Mouse (Mus musculus) neural tube, embryonic 14.5 days (tissue): Measurements from ENCODE around the gene Hist1h3h. TPM values are rescaled to one million over a fixed set of nuclear protein-coding genes. Genes with fewer than 3 reads are reported as not detected.
A peak's percentile ranks its signal among the peaks of the same experiment; 100 is the strongest.
"Not testable (repeated sequence)": the region's sequence is repeated elsewhere in the genome, so short reads cannot be mapped to it uniquely, and the experiment has no call there.

Experiments
- ATAC-seq: fragments of 200-750 bp; cut with Nextera tagmentation; 2 replicates; pipeline ENCODE4 v1.8.0; 2017; ENCODE audit warnings: low read depth, mild to moderate bottlenecking, moderate TSS enrichment, moderate library complexity
- H3K27ac ChIP-seq: fragments of 300-500 bp; sonication (generic); 2 replicates; pipeline ENCODE4 v1.5.1; 2014; ENCODE audit warnings: low read depth, mild to moderate bottlenecking, control low read depth, low read length, moderate library complexity, mixed read lengths
- H3K27me3 ChIP-seq: fragments of 300-500 bp; sonication (generic); 2 replicates; pipeline ENCODE4 v1.6.1; 2014; ENCODE audit warnings: low read length; ENCODE audit not compliant: control insufficient read depth, insufficient read depth
- H3K36me3 ChIP-seq: fragments of 300-500 bp; sonication (generic); 2 replicates; pipeline ENCODE4 v1.6.1; 2014; ENCODE audit warnings: low read length, mixed read lengths; ENCODE audit not compliant: control insufficient read depth, insufficient read depth
- H3K4me1 ChIP-seq: fragments of 300-500 bp; sonication (generic); 2 replicates; pipeline ENCODE4 v1.6.1; 2014; ENCODE audit warnings: low read length; ENCODE audit not compliant: control insufficient read depth, insufficient read depth
- H3K4me2 ChIP-seq: fragments of 300-500 bp; sonication (generic); 2 replicates; pipeline ENCODE4 v1.6.1; 2014; ENCODE audit warnings: mild to moderate bottlenecking, low read depth, low read length, control low read depth
- H3K4me3 ChIP-seq: fragments of 300-500 bp; sonication (generic); 2 replicates; pipeline ENCODE4 v1.5.1; 2014; ENCODE audit warnings: low read depth, low read length, control low read depth, mixed read lengths
- H3K9ac ChIP-seq: fragments of 300-500 bp; sonication (generic); replicated peaks from 2 replicates; pipeline ENCODE4 v1.6.1; 2014; ENCODE audit warnings: low read depth, mild to moderate bottlenecking, control low read depth, low read length, mixed read lengths
- H3K9me3 ChIP-seq: fragments of 300-500 bp; sonication (generic); 2 replicates; pipeline ENCODE4 v1.6.1; 2016; ENCODE audit warnings: low read length; ENCODE audit not compliant: control insufficient read depth
- WGBS: fragments of 180-500 bp; shearing (Covaris S2); extraction: QIAGEN DNeasy Blood & Tissue Kit; methylation state at CpG from one replicate; pipeline ENCODE4 v1.1.7; 2014; 5-methylcytosine and 5-hydroxymethylcytosine counted together
- polyA plus RNA-seq: library from polyadenylated mRNA; unstranded; fragments of >200 nt; fragmentation: Nextera tagmentation; extraction: Ambion mirVana; gene quantifications from 2 replicates; pipeline ENCODE4 v1.2.1, GENCODE M21; 2014

The Hist1h3h gene
- polyA plus RNA-seq, 1 experiment from 2014 or later, result 0.79 TPM

DNA sequence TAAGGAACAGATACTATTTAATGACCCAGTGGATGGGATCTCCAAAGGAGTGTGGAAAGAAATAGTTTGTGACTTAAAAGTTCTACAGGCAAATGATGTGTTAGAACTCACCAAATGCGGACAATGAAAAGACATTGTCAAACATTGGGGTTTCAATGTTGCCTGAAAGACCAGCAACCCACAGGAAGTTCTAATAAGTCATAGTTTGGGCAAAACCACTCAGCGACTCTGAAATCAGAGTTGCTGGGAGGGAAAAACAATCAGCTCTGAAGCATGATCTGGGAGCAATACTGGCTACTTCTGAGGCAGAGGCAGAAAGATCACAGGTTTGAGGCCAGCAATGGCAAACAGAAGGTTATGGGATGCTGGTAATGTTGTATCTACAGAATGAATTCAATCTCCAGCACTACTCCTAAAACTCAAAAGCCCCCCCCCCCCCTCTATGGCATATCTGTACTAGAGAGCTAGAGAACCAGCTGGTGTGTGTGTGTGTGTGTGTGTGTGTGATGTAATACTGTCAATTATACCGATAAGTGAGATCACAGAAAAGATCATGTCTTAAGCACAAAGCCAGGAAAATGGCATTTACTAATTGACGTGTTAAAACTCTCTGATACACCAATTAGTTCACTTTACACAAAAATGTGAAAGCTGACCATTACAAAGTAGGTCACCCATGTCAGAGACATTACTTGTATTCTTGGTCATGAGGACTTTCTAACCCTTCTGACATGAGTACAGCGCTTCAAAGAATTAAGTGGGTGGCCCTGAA is 32.1 kb downstream of the Hist1h3h start:
- no peaks in the 10 kb centered on the region for H3K9me3 ChIP-seq
- no peak for ATAC-seq
- WGBS, result 7% methylated on average over 5 of the region's 5 CpGs
- peaks cover 28% of the 10 kb centered on the region for H3K4me1 ChIP-seq
- H3K4me2 ChIP-seq, result peak overlapping the region; percentile 91
- H3K9ac ChIP-seq, result peak overlapping the region; percentile 39
- no peaks in the 10 kb centered on the region for H3K27me3 ChIP-seq
- H3K27ac ChIP-seq, result peak overlapping the region; percentile 52; the same call in 1 of the 2 replicates
- H3K4me3 ChIP-seq, result peak overlapping the region; percentile 54
- H3K36me3 ChIP-seq, result no peaks in the 10 kb centered on the region

DNA sequence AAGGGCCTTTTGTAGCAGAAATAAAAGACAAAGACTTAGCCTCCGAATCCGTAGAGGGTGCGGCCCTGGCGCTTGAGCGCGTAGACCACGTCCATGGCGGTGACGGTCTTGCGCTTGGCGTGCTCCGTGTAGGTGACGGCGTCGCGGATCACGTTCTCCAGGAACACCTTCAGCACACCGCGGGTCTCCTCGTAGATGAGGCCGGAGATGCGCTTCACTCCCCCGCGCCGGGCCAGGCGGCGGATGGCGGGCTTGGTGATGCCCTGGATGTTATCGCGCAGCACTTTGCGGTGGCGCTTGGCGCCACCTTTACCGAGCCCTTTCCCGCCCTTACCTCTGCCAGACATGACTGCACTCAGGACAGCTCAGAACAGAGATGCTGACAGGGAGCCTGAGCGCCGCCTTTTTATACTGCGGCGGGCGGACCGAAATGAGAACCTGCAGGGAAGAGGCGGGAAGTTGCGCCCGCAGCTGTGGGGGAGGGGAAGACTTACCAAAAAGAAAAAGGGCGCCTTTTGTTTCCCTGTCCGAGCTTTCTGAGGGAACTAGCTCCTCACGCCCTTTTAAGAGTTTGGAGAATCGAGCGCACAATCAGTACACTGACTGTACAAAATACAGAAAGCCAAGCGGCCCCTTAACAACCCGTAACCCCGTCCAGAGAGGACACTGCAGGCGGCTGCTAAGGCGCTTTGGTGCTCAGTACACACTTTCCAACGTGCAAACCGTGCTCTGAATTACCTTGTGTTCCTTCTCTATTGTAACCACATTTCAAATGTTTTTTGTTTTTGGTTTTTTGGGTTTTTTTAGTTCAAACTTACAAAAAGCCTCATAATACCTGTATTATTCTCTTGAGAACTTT is 32.9 kb downstream of the Hist1h3h start, which contains the start of gene Hist1h4k:
Gene Hist1h4k (minus strand): TSS at position 347 of the 859 bp plus-strand sequence.
- not testable (repeated sequence) for H3K36me3 ChIP-seq, H3K9me3 ChIP-seq, H3K27me3 ChIP-seq
- ATAC-seq, result peak; percentile 88
- WGBS, result under 1% methylated on average over 42 of the region's 56 CpGs
- H3K27ac ChIP-seq, result peak within 1 kb of the TSS; percentile 80
- peak within 1 kb of the TSS; percentile 91 for H3K4me2 ChIP-seq
- peak within 1 kb of the TSS; percentile 39 for H3K9ac ChIP-seq
- H3K4me3 ChIP-seq, result peak within 1 kb of the TSS; percentile 54
- H3K4me1 ChIP-seq, result peaks cover 33% of the 10 kb centered on the region

DNA sequence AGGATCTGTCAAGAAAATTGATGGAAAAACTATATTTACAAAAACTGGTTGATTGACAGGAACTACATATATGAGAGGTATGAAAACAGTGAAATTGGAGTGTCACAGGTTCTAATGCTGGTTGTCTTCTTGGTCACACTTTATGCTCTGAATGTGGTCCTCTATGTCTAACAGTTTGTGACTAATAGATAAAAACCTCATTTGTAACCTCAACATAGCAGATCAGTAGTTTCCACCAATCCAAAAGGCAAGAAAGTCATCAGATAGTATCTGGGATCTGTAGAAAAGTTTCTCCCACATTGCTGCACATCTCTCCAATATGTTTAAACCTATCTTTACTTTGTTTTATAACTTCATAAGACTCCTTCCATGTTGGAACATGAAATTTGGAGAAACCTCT is 34.0 kb downstream of the Hist1h3h start:
- peaks cover 33% of the 10 kb centered on the region for H3K4me1 ChIP-seq
- no peak overlapping the region for H3K4me3 ChIP-seq
- no peaks in the 10 kb centered on the region for H3K9me3 ChIP-seq
- no peak for ATAC-seq
- H3K36me3 ChIP-seq, result no peaks in the 10 kb centered on the region
- H3K27ac ChIP-seq, result no peak overlapping the region
- no peaks in the 10 kb centered on the region for H3K27me3 ChIP-seq
- H3K9ac ChIP-seq, result no peak overlapping the region
- H3K4me2 ChIP-seq, result no peak overlapping the region

DNA sequence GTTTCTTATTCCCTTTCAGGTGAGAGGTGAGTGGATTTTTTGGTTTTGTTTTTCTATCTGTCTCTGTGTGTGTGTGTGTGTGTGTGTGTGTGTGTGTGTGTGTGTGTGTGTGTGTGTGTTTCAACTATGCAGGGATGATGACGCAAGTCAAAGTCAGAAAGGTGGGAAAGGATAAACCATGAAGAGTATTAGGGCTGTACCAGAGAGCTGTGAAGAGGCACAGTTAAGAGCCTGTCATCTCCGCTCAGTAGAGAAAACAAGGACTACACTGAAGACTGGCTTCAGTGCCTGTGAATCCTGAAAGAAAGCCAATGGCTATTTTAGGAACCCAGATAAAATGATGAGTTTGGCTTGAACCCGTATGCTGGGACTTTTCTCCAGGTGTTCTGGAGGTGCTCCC is 34.4 kb downstream of the Hist1h3h start:
- H3K9me3 ChIP-seq, result no peaks in the 10 kb centered on the region
- H3K36me3 ChIP-seq, result no peaks in the 10 kb centered on the region
- no peak for ATAC-seq
- no peak overlapping the region for H3K9ac ChIP-seq
- no peak overlapping the region for H3K4me3 ChIP-seq
- no peaks in the 10 kb centered on the region for H3K27me3 ChIP-seq
- peaks cover 33% of the 10 kb centered on the region for H3K4me1 ChIP-seq
- WGBS, result 77% methylated on average over 3 of the region's 3 CpGs
- H3K4me2 ChIP-seq, result no peak overlapping the region
- H3K27ac ChIP-seq, result no peak overlapping the region

DNA sequence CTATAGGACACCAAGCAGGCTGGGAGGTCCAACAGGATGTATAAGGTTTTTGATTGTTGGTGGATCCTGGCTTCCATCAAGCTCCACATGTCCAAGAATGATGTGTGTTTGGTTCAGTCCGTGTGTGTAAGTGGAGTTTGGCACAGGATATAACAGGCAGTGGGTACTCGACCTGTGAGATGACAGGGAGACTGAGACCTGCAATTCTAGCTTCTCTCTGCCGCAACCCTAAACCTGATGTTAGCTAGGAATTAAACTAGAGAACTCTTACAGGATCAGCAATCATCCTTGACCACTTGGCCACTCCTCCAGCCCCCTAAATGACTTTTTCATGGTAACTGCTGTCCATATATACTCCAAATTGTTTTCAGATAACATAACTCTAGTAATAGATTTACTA is 34.9 kb downstream of the Hist1h3h start:
- Histone ChIP-seq H3K4me2 (0 out of 2 replicates have a peak overlapping the region, but pooled peaks have one; percentile 71), H3K27ac (no peak overlapping the region)

DNA sequence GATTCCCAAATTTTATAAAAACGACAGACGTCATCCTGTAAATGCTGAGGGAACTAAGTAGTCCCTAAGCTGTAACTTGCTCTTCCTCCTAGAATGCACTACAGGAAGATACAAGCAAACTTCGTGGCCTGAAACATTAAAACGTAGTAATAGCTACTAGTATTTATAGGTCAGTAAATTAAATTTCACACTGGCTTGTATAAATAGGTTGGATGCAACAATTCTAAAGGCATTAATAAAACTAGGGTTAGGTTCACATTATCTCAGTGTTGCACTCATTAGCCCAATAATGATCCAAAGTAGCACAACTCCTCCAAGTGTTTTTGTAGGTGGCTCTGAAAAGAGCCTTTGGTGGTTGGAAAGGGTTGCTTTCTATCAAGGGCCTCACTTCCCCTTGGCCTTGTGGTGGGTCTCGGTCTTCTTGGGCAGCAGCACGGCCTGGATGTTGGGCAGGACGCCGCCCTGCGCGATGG is 35.6 kb downstream of the Hist1h3h start:
- WGBS, result 2% methylated on average over 10 of the region's 10 CpGs
- ATAC-seq, result no peak
- no peaks in the 10 kb centered on the region for H3K9me3 ChIP-seq
- H3K36me3 ChIP-seq, result no peaks in the 10 kb centered on the region
- H3K4me3 ChIP-seq, result peak overlapping the region; percentile 38
- H3K9ac ChIP-seq, result peak overlapping the region; percentile 48
- peak overlapping the region; percentile 85 for H3K27ac ChIP-seq
- H3K4me2 ChIP-seq, result peak overlapping the region; percentile 71
- peaks cover 28% of the 10 kb centered on the region for H3K4me1 ChIP-seq
- no peaks in the 10 kb centered on the region for H3K27me3 ChIP-seq

More for the DNA sequence above, 34.9 kb downstream of the Hist1h3h start:
- Histone ChIP-seq H3K9me3 (no peaks in the 10 kb centered on the region), H3K9ac (no peak overlapping the region), H3K4me3 (no peak overlapping the region), H3K36me3 (no peaks in the 10 kb centered on the region), H3K4me1 (peaks cover 30% of the 10 kb centered on the region), H3K27me3 (no peaks in the 10 kb centered on the region)
- WGBS, result 49% methylated on average over 3 of the region's 3 CpGs
- ATAC-seq, result no peak

DNA sequence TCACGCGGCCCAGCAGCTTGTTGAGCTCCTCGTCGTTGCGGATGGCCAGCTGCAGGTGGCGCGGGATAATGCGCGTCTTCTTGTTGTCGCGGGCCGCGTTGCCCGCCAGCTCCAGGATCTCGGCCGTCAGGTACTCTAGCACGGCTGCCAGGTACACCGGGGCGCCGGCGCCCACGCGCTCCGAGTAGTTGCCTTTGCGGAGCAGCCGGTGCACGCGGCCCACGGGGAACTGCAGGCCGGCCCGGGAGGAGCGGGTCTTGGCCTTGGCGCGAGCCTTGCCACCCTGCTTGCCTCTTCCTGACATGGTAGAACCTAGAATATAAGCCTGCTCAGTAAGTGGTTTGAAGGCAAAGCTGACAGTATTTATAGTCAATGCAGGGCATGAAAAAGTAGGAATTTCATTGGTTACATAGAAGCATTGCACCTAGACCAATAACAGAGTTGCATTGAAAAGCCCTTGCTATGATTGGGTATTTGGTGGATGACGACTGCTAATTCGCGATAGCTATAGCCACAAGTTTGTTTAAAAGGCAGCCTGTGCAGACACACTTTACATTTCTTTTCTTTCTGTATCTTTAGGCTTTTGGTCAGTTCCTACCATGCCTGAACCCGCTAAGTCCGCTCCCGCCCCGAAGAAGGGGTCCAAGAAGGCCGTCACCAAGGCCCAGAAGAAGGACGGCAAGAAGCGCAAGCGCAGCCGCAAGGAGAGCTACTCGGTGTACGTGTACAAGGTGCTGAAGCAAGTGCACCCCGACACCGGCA is 36.2 kb downstream of the Hist1h3h start, which contains the start of the genes Hist1h2ak and Hist1h2bn:
Gene Hist1h2ak (minus strand): TSS at position 304 of the 762 bp plus-strand sequence.
Gene Hist1h2bn (plus strand): TSS at position 600 of the 762 bp plus-strand sequence.
- Histone ChIP-seq H3K4me3 (peak within 1 kb of the TSS; percentile 38), H3K27ac (peak within 1 kb of the TSS; percentile 85), H3K4me2 (peak within 1 kb of the TSS; percentile 71), H3K9ac (peak within 1 kb of the TSS; percentile 48), H3K4me1 (peaks cover 25% of the 10 kb centered on the region)
- WGBS, result under 1% methylated on average over 37 of the region's 50 CpGs
- H3K27me3 ChIP-seq, H3K36me3 ChIP-seq, H3K9me3 ChIP-seq: not testable (repeated sequence)
- peak; percentile 97 for ATAC-seq

DNA sequence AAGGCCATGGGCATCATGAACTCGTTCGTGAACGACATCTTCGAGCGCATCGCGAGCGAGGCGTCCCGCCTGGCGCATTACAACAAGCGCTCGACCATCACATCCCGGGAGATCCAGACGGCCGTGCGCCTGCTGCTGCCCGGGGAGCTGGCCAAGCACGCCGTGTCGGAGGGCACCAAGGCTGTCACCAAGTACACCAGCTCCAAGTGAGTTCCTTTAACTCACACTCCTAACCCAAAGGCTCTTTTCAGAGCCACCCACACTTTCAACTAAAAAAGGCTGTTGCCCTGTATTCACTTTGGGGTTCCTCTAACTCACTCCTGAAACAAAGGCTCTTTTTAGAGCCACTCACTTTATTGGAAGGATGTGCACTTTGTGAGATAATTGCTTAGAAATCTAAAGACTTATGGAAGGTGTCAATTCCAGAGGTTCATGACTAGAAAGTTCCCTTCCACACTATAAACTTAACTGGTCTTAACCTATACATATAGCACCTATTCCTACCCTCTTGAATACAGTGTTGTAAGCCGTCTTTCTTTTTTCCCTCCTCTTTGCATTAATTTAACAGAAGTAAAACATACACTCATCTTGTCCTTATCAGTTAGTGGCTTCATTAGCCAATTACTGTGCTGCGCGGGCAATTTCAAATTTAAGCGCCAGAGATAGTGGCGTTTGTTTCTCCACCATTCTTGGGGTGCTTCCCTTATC is 37.0 kb downstream of the Hist1h3h start:
- WGBS, result 2% methylated on average over 18 of the region's 26 CpGs
- peak overlapping the region; percentile 38 for H3K4me3 ChIP-seq
- H3K4me2 ChIP-seq, result peak overlapping the region; percentile 71
- 0 out of 2 replicates have a peak overlapping the region, but pooled peaks have one; percentile 21 for H3K9ac ChIP-seq
- H3K27me3 ChIP-seq, H3K36me3 ChIP-seq, H3K9me3 ChIP-seq: not testable (repeated sequence)
- peak; percentile 2; the same call in 1 of the 2 replicates for ATAC-seq
- H3K27ac ChIP-seq, result peak overlapping the region; percentile 16; the same call in 1 of the 2 replicates
- peaks cover 18% of the 10 kb centered on the region for H3K4me1 ChIP-seq
